Mouse (Mus musculus) gonadal fat pad, adult 2 months (tissue): Measurements from ENCODE around the gene Agap2. TPM values are rescaled to one million over a fixed set of nuclear protein-coding genes. Genes with fewer than 3 reads are reported as not detected.
"Not testable (repeated sequence)": the region's sequence is repeated elsewhere in the genome, so short reads cannot be mapped to it uniquely, and the experiment has no call there.

Experiments used
- DNase-seq: peaks from one replicate; pipeline ENCODE4 v3.0.0-alpha.2; 2012; ENCODE audit warnings: low read depth
- polyA plus RNA-seq: library from polyadenylated mRNA; depleted of rRNA; stranded (reverse); fragments of >200 nt; gene quantifications from 2 replicates; pipeline ENCODE4 v1.2.3, GENCODE M21; 2012

Agap2 gene
- polyA plus RNA-seq, 1 experiment, result 5.3 TPM

- no peak for DNase-seq
Measured at GRCm38 (mm10) chr10:127059174-127059967, 15.7 kb upstream of the Agap2 start.

GRCm38 (mm10) chr10:127059968-127060916 is 14.8 kb upstream of the Agap2 start, which contains the start of gene March9:
March9 (minus strand) TSS chr10:127060184.
- DNase-seq, result no peak

GRCm38 (mm10) chr10:127061085-127061484 is 14.0 kb upstream of the Agap2 start:
- no peak for DNase-seq

- DNase-seq, result no peak
Measured at GRCm38 (mm10) chr10:127061513-127061912, 13.6 kb upstream of the Agap2 start.

- not testable (repeated sequence) for DNase-seq
Measured at GRCm38 (mm10) chr10:127062101-127062500, 13.0 kb upstream of the Agap2 start.

GRCm38 (mm10) chr10:127062503-127062902 is 12.6 kb upstream of the Agap2 start:
- DNase-seq, result no peak

- peak; percentile 70 for DNase-seq
Measured at GRCm38 (mm10) chr10:127063239-127063872, 11.7 kb upstream of the Agap2 start, which contains the start of gene Cdk4. Cdk4 (plus strand) TSS chr10:127063534.

GRCm38 (mm10) chr10:127063913-127064870 is 10.9 kb upstream of the Agap2 start:
- DNase-seq, result no peak

GRCm38 (mm10) chr10:127065981-127066380 is 9.1 kb upstream of the Agap2 start:
- no peak for DNase-seq

- no peak for DNase-seq
Measured at GRCm38 (mm10) chr10:127066519-127067018, 8.5 kb upstream of the Agap2 start.

GRCm38 (mm10) chr10:127068360-127069038 is 6.6 kb upstream of the Agap2 start:
- DNase-seq, result no peak

- no peak for DNase-seq
Measured at GRCm38 (mm10) chr10:127069281-127070189, 5.5 kb upstream of the Agap2 start.

GRCm38 (mm10) chr10:127070190-127071121 is 4.6 kb upstream of the Agap2 start, which contains the start of gene Tspan31:
Tspan31 (minus strand) TSS chr10:127070264.
- DNase-seq, result peak; percentile 85

- DNase-seq, result no peak
Measured at GRCm38 (mm10) chr10:127071203-127071602, 3.9 kb upstream of the Agap2 start.

- DNase-seq, result not testable (repeated sequence)
Measured at GRCm38 (mm10) chr10:127072270-127072669, 2.8 kb upstream of the Agap2 start.

GRCm38 (mm10) chr10:127072969-127073368 is 2.1 kb upstream of the Agap2 start:
- not testable (repeated sequence) for DNase-seq

GRCm38 (mm10) chr10:127073981-127074380 is 1.1 kb upstream of the Agap2 start:
- no peak for DNase-seq

- no peak for DNase-seq
Measured at GRCm38 (mm10) chr10:127075651-127076050, 567 bp downstream of the Agap2 start.
